ENCODE assay signal across 10 mouse cellular contexts in the genomic region with DNA sequence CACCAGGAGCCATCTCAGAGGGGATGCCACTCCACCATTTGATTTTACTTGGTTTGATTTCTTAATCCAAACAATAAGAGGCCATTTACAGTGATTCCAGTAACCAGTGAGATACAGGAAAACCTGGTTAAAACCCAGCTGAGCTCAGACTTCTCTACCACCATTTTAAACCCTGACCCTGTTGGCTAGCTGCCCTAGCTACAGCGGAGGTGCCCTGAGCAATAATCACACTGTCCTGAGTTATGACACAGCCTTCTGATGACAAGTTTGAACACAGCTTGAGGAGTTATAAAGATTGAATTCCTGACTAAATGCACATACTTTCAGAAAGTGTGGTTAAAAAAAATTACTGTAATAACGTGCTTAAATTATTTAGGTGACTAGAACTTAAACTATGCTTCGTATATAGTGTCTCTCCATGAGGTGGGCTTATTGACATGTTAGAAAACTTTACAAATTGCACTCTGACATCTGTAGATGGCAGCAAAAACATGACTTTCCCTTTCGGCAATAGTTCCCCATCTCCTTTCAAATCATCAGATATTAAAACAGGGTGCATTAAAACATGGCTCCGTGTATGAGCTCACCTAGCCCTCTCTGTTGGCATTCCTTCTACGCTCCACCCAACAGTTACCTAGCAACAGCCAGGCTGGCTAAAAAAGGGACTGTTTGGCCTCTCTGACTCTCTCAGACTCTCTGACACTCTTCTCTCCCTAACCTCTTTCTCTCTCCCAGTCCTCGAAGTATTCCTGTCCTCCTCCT. TPM values are rescaled to one million over a fixed set of nuclear protein-coding genes. Genes with fewer than 3 reads are reported as not detected.
A peak's percentile ranks its signal among the peaks of the same experiment; 100 is the strongest.
DNase-seq lines count a peak whose midpoint lies in the region; ATAC-seq lines count a peak whose summit lies in the region.
"Had no signal": no experiment of that assay in that cellular context is flagged by ENCODE, and none has a peak within 500 bp of the region (broad histone marks: within the 10 kb centered on the region; RNA-seq: fewer than 3 reads in every experiment).

No protein-coding gene starts in this region.

- no peaks in the 10 kb centered on the region for H3K9me3 ChIP-seq in embryonic facial prominence, embryonic 11.5 days (replicated peaks; ENCODE audit: control insufficient read depth, low read length)
- no peaks in the 10 kb centered on the region for H3K9me3 ChIP-seq in embryonic facial prominence, embryonic 10.5 days
- H3K9me3 ChIP-seq in hindbrain, embryonic 16.5 days (ENCODE audit: control insufficient read depth, low read length) = no peaks in the 10 kb centered on the region

- H3K4me1 ChIP-seq in embryonic facial prominence, embryonic 11.5 days (ENCODE audit: control insufficient read depth, insufficient read depth, low read length) = no peaks in the 10 kb centered on the region
- peaks cover 15% of the 10 kb centered on the region for H3K4me1 ChIP-seq in embryonic facial prominence, embryonic 10.5 days
- H3K4me1 ChIP-seq in hindbrain, embryonic 16.5 days (ENCODE audit: control insufficient read depth, insufficient read depth, low read depth, low read length) = no peaks in the 10 kb centered on the region

- H3K4me2 ChIP-seq in embryonic facial prominence, embryonic 11.5 days (ENCODE audit: low read depth, low read length) = no peak overlapping the region
- no peak overlapping the region for H3K4me2 ChIP-seq in hindbrain, embryonic 16.5 days (ENCODE audit: low read length)

- H3K9ac ChIP-seq in embryonic facial prominence, embryonic 11.5 days (replicated peaks; ENCODE audit: low read length) = no peak overlapping the region
- H3K9ac ChIP-seq in hindbrain, embryonic 16.5 days (ENCODE audit: low read depth, low read length) = no peak overlapping the region

- no peaks in the 10 kb centered on the region for H3K36me3 ChIP-seq in embryonic facial prominence, embryonic 11.5 days (replicated peaks; ENCODE audit: control insufficient read depth, insufficient read depth, low read depth, low read length)
- no peaks in the 10 kb centered on the region for H3K36me3 ChIP-seq in embryonic facial prominence, embryonic 10.5 days (replicated peaks)
- H3K36me3 ChIP-seq in hindbrain, embryonic 16.5 days (ENCODE audit: control insufficient read depth, insufficient read depth, low read length) = no peaks in the 10 kb centered on the region

- ATAC-seq in embryonic facial prominence, embryonic 11.5 days (replicated peaks; ENCODE audit: insufficient number of reproducible peaks, low FRiP score, low TSS enrichment, low read depth) = no peak; the same call in 1 of the 2 replicates
- peak; percentile 83 for ATAC-seq in hindbrain, embryonic 16.5 days
- ATAC-seq in megakaryocyte-erythroid progenitor cell, adult 5-6 weeks (replicated peaks; ENCODE audit: low FRiP score, low TSS enrichment, poor library complexity, severe bottlenecking) = no peak

- H3K27ac ChIP-seq in embryonic facial prominence, embryonic 11.5 days (replicated peaks; ENCODE audit: low read depth, low read length) = no peak overlapping the region
- H3K27ac ChIP-seq in embryonic facial prominence, embryonic 10.5 days (replicated peaks) = no peak overlapping the region
- H3K27ac ChIP-seq in hindbrain, embryonic 16.5 days (ENCODE audit: low read depth, low read length) = no peak overlapping the region

- H3K4me3 ChIP-seq in embryonic facial prominence, embryonic 11.5 days (ENCODE audit: low read depth, low read length) = no peak overlapping the region
- H3K4me3 ChIP-seq in embryonic facial prominence, embryonic 10.5 days = no peak overlapping the region
- H3K4me3 ChIP-seq in hindbrain, embryonic 16.5 days (ENCODE audit: low read length) = no peak overlapping the region

- H3K27me3 ChIP-seq in embryonic facial prominence, embryonic 11.5 days (ENCODE audit: control insufficient read depth, insufficient read depth, low read length) = no peaks in the 10 kb centered on the region
- 0 out of 2 replicates have a peak, but pooled peaks cover 2% of the 10 kb centered on the region for H3K27me3 ChIP-seq in embryonic facial prominence, embryonic 10.5 days (replicated peaks; ENCODE audit: low read depth, poor library complexity, severe bottlenecking)
- H3K27me3 ChIP-seq in hindbrain, embryonic 16.5 days (replicated peaks; ENCODE audit: control insufficient read depth, insufficient read depth, low read length) = no peaks in the 10 kb centered on the region

- DNase-seq in embryonic facial prominence, embryonic 11.5 days (ENCODE audit: low spot score) = peak; percentile 39
- no peak for DNase-seq in embryonic facial prominence, embryonic 10.5 days (ENCODE audit: low spot score)
- peak; percentile 13 for DNase-seq in ovary, postnatal 36 days (ENCODE audit: low spot score)
- no peak for DNase-seq in ovary, adult 18-20 months (ENCODE audit: low spot score)
- DNase-seq in lung, postnatal 14 days = peak; percentile 29
- DNase-seq in B cell, adult 2 months = no peak

- WGBS in embryonic facial prominence, embryonic 11.5 days = 66% methylated on average over 7 of the region's 7 CpGs
- 73% methylated on average over 7 of the region's 7 CpGs for WGBS in embryonic facial prominence, embryonic 10.5 days
- 52% methylated on average over 7 of the region's 7 CpGs for WGBS in hindbrain, embryonic 16.5 days

RNA-seq across cellular contexts. Expression of a gene that starts 29.1 kb away (rescaled TPM):
- polyA plus RNA-seq in embryonic facial prominence, embryonic 11.5 days (2014; fragmentation: Nextera tagmentation; extraction: Ambion mirVana) = not detected in 2 replicates
- polyA plus RNA-seq in embryonic facial prominence, embryonic 10.5 days (2016; fragmentation: Nextera tagmentation; extraction: Ambion mirVana) = not detected in 2 replicates
- not detected in 2 replicates for polyA plus RNA-seq in hindbrain, embryonic 16.5 days (2015; fragmentation: Nextera tagmentation; extraction: Ambion mirVana)
- not detected in 2 replicates for total RNA-seq in megakaryocyte-erythroid progenitor cell, adult 5-6 weeks (2014; fragmentation: Nextera tagmentation)
- not detected in 2 replicates for total RNA-seq in megakaryocyte-erythroid progenitor cell, adult 5-6 weeks (2017)
- total RNA-seq: ES-E14 had no signal
- polyA plus RNA-seq: intestine, embryonic 14.5 days had no signal

Comparison
In these comparisons a context has a peak if more than half of its experiments do, and no peak if none do; other contexts are left out.
1. DNase-seq: peak in embryonic facial prominence, embryonic 11.5 days (single experiment), ovary, postnatal 36 days (single experiment) and lung, postnatal 14 days (single experiment); none in embryonic facial prominence, embryonic 10.5 days (single experiment), ovary, adult 18-20 months (single experiment) and B cell, adult 2 months (0 of 2).